Mouse (Mus musculus) hindbrain, embryonic 13.5 days (tissue): ENCODE data around the gene Slfn5. TPM values are rescaled to one million over a fixed set of nuclear protein-coding genes. Genes with fewer than 3 reads are reported as not detected.
"Not testable (repeated sequence)": the region's sequence is repeated elsewhere in the genome, so short reads cannot be mapped to it uniquely, and the experiment has no call there.

Experiments used
- ATAC-seq: fragments of 200-750 bp; cut with Nextera tagmentation; 2 replicates; pipeline ENCODE4 v1.8.0; 2017; ENCODE audit warnings: moderate TSS enrichment; ENCODE audit not compliant: low FRiP score
- H3K27ac ChIP-seq: fragments of 300-500 bp; sonication (generic); 2 replicates; pipeline ENCODE4 v1.5.1; 2015; ENCODE audit warnings: inconsistent platforms, mild to moderate bottlenecking, moderate library complexity
- H3K27me3 ChIP-seq: fragments of 300-500 bp; sonication (generic); 2 replicates; pipeline ENCODE4 v1.6.1; 2015; ENCODE audit warnings: mild to moderate bottlenecking, inconsistent platforms
- H3K36me3 ChIP-seq: fragments of 300-500 bp; sonication (generic); 2 replicates; pipeline ENCODE4 v1.6.1; 2015; ENCODE audit warnings: mild to moderate bottlenecking, inconsistent platforms
- H3K4me1 ChIP-seq: fragments of 300-500 bp; sonication (generic); replicated peaks from 2 replicates; pipeline ENCODE4 v1.6.1; 2015; ENCODE audit warnings: inconsistent platforms
- H3K4me2 ChIP-seq: fragments of 300-500 bp; sonication (generic); 2 replicates; pipeline ENCODE4 v1.6.1; 2015; ENCODE audit warnings: inconsistent platforms, mild to moderate bottlenecking, moderate library complexity
- H3K4me3 ChIP-seq: fragments of 300-500 bp; sonication (generic); 2 replicates; pipeline ENCODE4 v1.5.1; 2015; ENCODE audit warnings: mild to moderate bottlenecking, inconsistent platforms
- H3K9ac ChIP-seq: fragments of 300-500 bp; sonication (generic); 2 replicates; pipeline ENCODE4 v1.6.1; 2015; ENCODE audit warnings: mild to moderate bottlenecking, inconsistent platforms
- H3K9me3 ChIP-seq: fragments of 300-500 bp; sonication (generic); 2 replicates; pipeline ENCODE4 v1.6.1; 2016; ENCODE audit warnings: inconsistent platforms
- WGBS: fragments of 180-500 bp; shearing (Covaris S2); methylation state at CpG from one replicate; pipeline ENCODE4 v1.1.7; 2015; 5-methylcytosine and 5-hydroxymethylcytosine counted together
- microRNA-seq: library from miRNA; unstranded; fragments of <30 nt; microRNA quantifications from one replicate; pipeline ENCODE4, GENCODE M21; 2016
- polyA plus RNA-seq: library from polyadenylated mRNA; unstranded; fragments of >200 nt; fragmentation: Nextera tagmentation; extraction: Ambion mirVana; gene quantifications from 2 replicates; pipeline ENCODE4 v1.2.1, GENCODE M21; 2015

The Slfn5 gene
- polyA plus RNA-seq, 1 experiment from 2014 or later, result 1.00 TPM

GRCm38 (mm10) chr11:82989357-82989756, 38.2 kb downstream of the Slfn5 start:
- H3K27me3 ChIP-seq, result peaks cover 15% of the 10 kb centered on the region
- ATAC-seq, result no peak
- no peak overlapping the region for H3K4me2 ChIP-seq
- no peak overlapping the region for H3K4me3 ChIP-seq
- no peaks in the 10 kb centered on the region for H3K36me3 ChIP-seq
- no peak overlapping the region for H3K27ac ChIP-seq
- no peaks in the 10 kb centered on the region; the same call in 1 of the 2 replicates for H3K9me3 ChIP-seq
- WGBS, result 43% methylated on average over 12 of the region's 12 CpGs
- H3K9ac ChIP-seq, result no peak overlapping the region
- peaks cover 8% of the 10 kb centered on the region for H3K4me1 ChIP-seq

GRCm38 (mm10) chr11:82990612-82991385, 39.6 kb downstream of the Slfn5 start:
- H3K36me3 ChIP-seq, H3K9me3 ChIP-seq, H3K27ac ChIP-seq, ATAC-seq, H3K4me1 ChIP-seq: not testable (repeated sequence)
- H3K4me3 ChIP-seq, result peak overlapping the region; percentile 36
- WGBS, result 13% methylated on average over 19 of the region's 19 CpGs
- H3K9ac ChIP-seq, result 0 out of 2 replicates have a peak overlapping the region, but pooled peaks have one; percentile 35
- H3K4me2 ChIP-seq, result peak overlapping the region; percentile 54
- H3K27me3 ChIP-seq, result peaks cover 15% of the 10 kb centered on the region

GRCm38 (mm10) chr11:82991469-82992166, 40.5 kb downstream of the Slfn5 start, which contains the start of gene Slfn9:
Slfn9 (minus strand) TSS chr11:82991830.
- no peaks in the 10 kb centered on the region for H3K36me3 ChIP-seq
- H3K4me2 ChIP-seq, result peak within 1 kb of the TSS; percentile 54
- no peak within 1 kb of the TSS for H3K27ac ChIP-seq
- ATAC-seq, result no peak
- peaks cover 15% of the 10 kb centered on the region for H3K27me3 ChIP-seq
- H3K9ac ChIP-seq, result peak within 1 kb of the TSS; percentile 35; the same call in 1 of the 2 replicates
- peak within 1 kb of the TSS; percentile 36 for H3K4me3 ChIP-seq
- 12% methylated on average over 14 of the region's 14 CpGs for WGBS
- H3K4me1 ChIP-seq, result peaks cover 8% of the 10 kb centered on the region
- H3K9me3 ChIP-seq, result no peaks in the 10 kb centered on the region

- H3K36me3 ChIP-seq, result no peaks in the 10 kb centered on the region
- no peak overlapping the region for H3K4me3 ChIP-seq
- H3K4me2 ChIP-seq, result no peak overlapping the region
- H3K9ac ChIP-seq, result no peak overlapping the region
- no peaks in the 10 kb centered on the region for H3K9me3 ChIP-seq
- no peaks in the 10 kb centered on the region for H3K27me3 ChIP-seq
- no peak for ATAC-seq
- no peak overlapping the region for H3K27ac ChIP-seq
- H3K4me1 ChIP-seq, result no peaks in the 10 kb centered on the region
- WGBS, result 75% methylated on average over 1 of the region's 1 CpGs
Measured at GRCm38 (mm10) chr11:83013356-83013755, 62.2 kb downstream of the Slfn5 start.

Small RNAs within 50 kb of the gene (microRNA-seq; reads per million reads assigned to microRNA genes)
- not detected for gene Mir7679

Other genes starting within 250 kb of the Slfn5 start
- gene Cct6b, start 187.0 kb upstream of the Slfn5 start, polyA plus RNA-seq, result 0.32 and 0.35 TPM in 2 replicates
- gene Zfp830, start 187.0 kb upstream of the Slfn5 start, polyA plus RNA-seq, result 29.6 and 31.0 TPM in 2 replicates
- 27.0 and 29.9 TPM in 2 replicates for gene Lig3, start 170.2 kb upstream of the Slfn5 start, polyA plus RNA-seq
- gene Rffl, start 80.1 kb upstream of the Slfn5 start, polyA plus RNA-seq, result 4.7 and 5.6 TPM in 2 replicates
- 12.3 and 13.4 TPM in 2 replicates for gene Rad51d, start 60.7 kb upstream of the Slfn5 start, polyA plus RNA-seq
- gene Fndc8, start 59.2 kb upstream of the Slfn5 start, polyA plus RNA-seq, result 0.71 and 0.80 TPM in 2 replicates
- 27.3 and 35.3 TPM in 2 replicates for gene Nle1, start 42.9 kb upstream of the Slfn5 start, polyA plus RNA-seq
- 1.2 and 1.3 TPM in 2 replicates for gene Unc45b, start 40.8 kb upstream of the Slfn5 start, polyA plus RNA-seq
- gene Slfn9, start 40.5 kb downstream of the Slfn5 start, polyA plus RNA-seq, result 2.7 and 2.8 TPM in 2 replicates
- gene Slfn8, start 69.5 kb downstream of the Slfn5 start, polyA plus RNA-seq, result 0.10 and 0.35 TPM in 2 replicates
- gene Slfn2, start 113.8 kb downstream of the Slfn5 start, polyA plus RNA-seq, result 1.3 TPM in 2 replicates
- gene Slfn1, start 165.5 kb downstream of the Slfn5 start, polyA plus RNA-seq, result not detected in 2 replicates
- 0.06 TPM in 1 of 2 replicates, not detected in the other for gene Slfn4, start 223.8 kb downstream of the Slfn5 start, polyA plus RNA-seq
- gene Slfn3, start 240.0 kb downstream of the Slfn5 start, polyA plus RNA-seq, result 0.12 TPM in 2 replicates